In genomic region chr8:55103891-55104481, GRCm38 (mm10) we compare ENCODE assay signal across 12 mouse cellular contexts.
A peak's percentile ranks its signal among the peaks of the same experiment; 100 is the strongest.
DNase-seq lines count a peak whose midpoint lies in the region; ATAC-seq and TF ChIP-seq lines count a peak whose summit lies in the region.
"Had no signal": no experiment of that assay in that cellular context is flagged by ENCODE, and none has a peak within 500 bp of the region (broad histone marks: within the 10 kb centered on the region; RNA-seq: fewer than 3 reads in every experiment).

No protein-coding gene starts in this region.

- no peaks in the 10 kb centered on the region for H3K4me1 ChIP-seq in intestine, postnatal 0 days (replicated peaks; ENCODE audit: control insufficient read depth, insufficient read depth, low read length)
- no peaks in the 10 kb centered on the region for H3K4me1 ChIP-seq in intestine, embryonic 15.5 days (replicated peaks)
- 0 out of 2 replicates have a peak, but pooled peaks cover 3% of the 10 kb centered on the region for H3K4me1 ChIP-seq in forebrain, embryonic 15.5 days
- H3K4me1 ChIP-seq in midbrain, postnatal 0 days (ENCODE audit: insufficient read depth, low read length): no peaks in the 10 kb centered on the region
- H3K4me1 ChIP-seq: heart, embryonic 15.5 days had no signal

- no peaks in the 10 kb centered on the region for H3K27me3 ChIP-seq in intestine, postnatal 0 days (replicated peaks; ENCODE audit: control insufficient read depth, insufficient read depth, low read length)
- no peaks in the 10 kb centered on the region for H3K27me3 ChIP-seq in intestine, embryonic 15.5 days (replicated peaks)
- no peaks in the 10 kb centered on the region for H3K27me3 ChIP-seq in forebrain, embryonic 15.5 days
- H3K27me3 ChIP-seq in midbrain, postnatal 0 days (ENCODE audit: insufficient read depth, low read length): no peaks in the 10 kb centered on the region
- H3K27me3 ChIP-seq: heart, embryonic 15.5 days had no signal

- H3K36me3 ChIP-seq in intestine, postnatal 0 days (ENCODE audit: control insufficient read depth, insufficient read depth): no peaks in the 10 kb centered on the region
- no peaks in the 10 kb centered on the region for H3K36me3 ChIP-seq in intestine, embryonic 15.5 days
- no peaks in the 10 kb centered on the region for H3K36me3 ChIP-seq in forebrain, embryonic 15.5 days
- no peaks in the 10 kb centered on the region for H3K36me3 ChIP-seq in midbrain, postnatal 0 days (ENCODE audit: insufficient read depth, low read length)
- H3K36me3 ChIP-seq: heart, embryonic 15.5 days had no signal

- H3K27ac ChIP-seq in intestine, postnatal 0 days (ENCODE audit: low read depth, low read length): no peak overlapping the region
- no peak overlapping the region for H3K27ac ChIP-seq in intestine, embryonic 15.5 days
- no peak overlapping the region for H3K27ac ChIP-seq in forebrain, embryonic 15.5 days (replicated peaks)
- H3K27ac ChIP-seq in midbrain, postnatal 0 days (ENCODE audit: low read depth, low read length): no peak overlapping the region
- H3K27ac ChIP-seq: heart, embryonic 15.5 days had no signal

- DNase-seq in brain, embryonic 14.5 days (ENCODE audit: low read depth): peak; percentile 89
- peak; percentile 82 for DNase-seq in midbrain, postnatal 0 days (ENCODE audit: low spot score)
- no peak for DNase-seq in right cerebral cortex, postnatal 14 days
- DNase-seq in spleen, postnatal 36 days (ENCODE audit: low spot score in 2 of 2): no peak
- DNase-seq: kidney, postnatal 14 days; lung, postnatal 14 days; thymus, postnatal 4 days had no signal

- no peak overlapping the region for H3K9ac ChIP-seq in intestine, postnatal 0 days (ENCODE audit: low read depth, low read length)
- H3K9ac ChIP-seq in intestine, embryonic 15.5 days: no peak overlapping the region
- H3K9ac ChIP-seq in forebrain, embryonic 15.5 days (replicated peaks): no peak overlapping the region
- no peak overlapping the region for H3K9ac ChIP-seq in midbrain, postnatal 0 days (replicated peaks; ENCODE audit: low read length, poor library complexity, severe bottlenecking)
- H3K9ac ChIP-seq: heart, embryonic 15.5 days had no signal

- no peak for TF ChIP-seq POLR2A in brain, embryonic 14.5 days (IDR thresholded peaks at IDR 0.05; ENCODE audit: borderline replicate concordance, extremely low read depth, insufficient read depth, insufficient read length, poor library complexity, severe bottlenecking)

- H3K4me2 ChIP-seq in intestine, postnatal 0 days (replicated peaks; ENCODE audit: low read depth): no peak overlapping the region
- H3K4me2 ChIP-seq in intestine, embryonic 15.5 days (replicated peaks): no peak overlapping the region
- H3K4me2 ChIP-seq in forebrain, embryonic 15.5 days (replicated peaks): no peak overlapping the region
- H3K4me2 ChIP-seq in midbrain, postnatal 0 days (ENCODE audit: low read depth, low read length, poor library complexity, severe bottlenecking): no peak overlapping the region
- H3K4me2 ChIP-seq: heart, embryonic 15.5 days had no signal

- ATAC-seq in intestine, postnatal 0 days: no peak
- no peak for ATAC-seq in intestine, embryonic 15.5 days
- peak; percentile 57 for ATAC-seq in forebrain, embryonic 15.5 days (replicated peaks)
- peak; percentile 56; the same call in 1 of the 2 replicates for ATAC-seq in midbrain, postnatal 0 days (ENCODE audit: low FRiP score)
- ATAC-seq: activated CD4-positive, CD25-positive, alpha-beta regulatory T cell, adult 4 months had no signal

- no peaks in the 10 kb centered on the region for H3K9me3 ChIP-seq in intestine, postnatal 0 days (ENCODE audit: control insufficient read depth)
- H3K9me3 ChIP-seq in intestine, embryonic 15.5 days: no peaks in the 10 kb centered on the region
- H3K9me3 ChIP-seq in forebrain, embryonic 15.5 days: no peaks in the 10 kb centered on the region
- no peaks in the 10 kb centered on the region for H3K9me3 ChIP-seq in midbrain, postnatal 0 days (ENCODE audit: low read length)
- H3K9me3 ChIP-seq: heart, embryonic 15.5 days had no signal

- WGBS in intestine, postnatal 0 days: 42% methylated on average over 3 of the region's 3 CpGs
- WGBS in intestine, embryonic 15.5 days: 60% methylated on average over 3 of the region's 3 CpGs
- 39% methylated on average over 3 of the region's 3 CpGs for WGBS in forebrain, embryonic 15.5 days
- 27% methylated on average over 3 of the region's 3 CpGs for WGBS in midbrain, postnatal 0 days

- peak; percentile 14; the same call in 1 of the 2 replicates for TF ChIP-seq CTCF in intestine, postnatal 0 days (IDR thresholded peaks at IDR 0.05; ENCODE audit: low read depth)
- no peak for TF ChIP-seq CTCF in brain, embryonic 14.5 days (IDR thresholded peaks at IDR 0.05; ENCODE audit: borderline replicate concordance, extremely low read depth, insufficient read depth, insufficient read length)
- TF ChIP-seq CTCF in midbrain, postnatal 0 days (IDR thresholded peaks at IDR 0.05): peak; percentile 84

- no peak overlapping the region for H3K4me3 ChIP-seq in intestine, postnatal 0 days (ENCODE audit: low read depth, low read length)
- no peak overlapping the region for H3K4me3 ChIP-seq in intestine, embryonic 15.5 days (replicated peaks)
- no peak overlapping the region for H3K4me3 ChIP-seq in forebrain, embryonic 15.5 days
- no peak overlapping the region for H3K4me3 ChIP-seq in midbrain, postnatal 0 days (ENCODE audit: low read depth, low read length)
- H3K4me3 ChIP-seq: heart, embryonic 15.5 days had no signal

Comparison
In these comparisons a context has a peak if more than half of its experiments do, and no peak if none do; other contexts are left out.
1. ATAC-seq: peak in forebrain, embryonic 15.5 days (single experiment) and midbrain, postnatal 0 days (single experiment); none in intestine, postnatal 0 days (single experiment) and intestine, embryonic 15.5 days (single experiment).
2. DNase-seq: peak in brain, embryonic 14.5 days (single experiment) and midbrain, postnatal 0 days (single experiment); none in right cerebral cortex, postnatal 14 days (single experiment) and spleen, postnatal 36 days (0 of 2).